Mouse (Mus musculus): ENCODE data around the gene Olfr1357. TPM values are rescaled to one million over a fixed set of nuclear protein-coding genes. Genes with fewer than 3 reads are reported as not detected.

Gene Olfr1357
- polyA plus RNA-seq, 1 experiment from 2014 or later = not detected

GRCm38 (mm10) chr10:78607602-78608001 is 10.3 kb downstream of the Olfr1357 start:
- DNase-seq = no peak
- H3K27me3 ChIP-seq (ENCODE audit: insufficient read depth, low read length) = peaks cover 9% of the 10 kb centered on the region; the same call in 1 of the 2 replicates
- H3K27ac ChIP-seq (ENCODE audit: low read depth) = no peak overlapping the region
- WGBS (ENCODE audit: insufficient replicate concordance) = 62% methylated on average over 3 of the region's 3 CpGs
- H3K4me1 ChIP-seq (ENCODE audit: insufficient read depth) = no peaks in the 10 kb centered on the region
- no peak overlapping the region for H3K4me3 ChIP-seq (ENCODE audit: low read depth, low read length)
- no peaks in the 10 kb centered on the region for H3K36me3 ChIP-seq (replicated peaks; ENCODE audit: insufficient read depth, low read length)
- ATAC-seq = no peak
- H3K4me2 ChIP-seq (ENCODE audit: low read depth, low read length) = no peak overlapping the region
- no peak for TF ChIP-seq CTCF (IDR thresholded peaks at IDR 0.05; ENCODE audit: low read depth)
- TF ChIP-seq EP300 (IDR thresholded peaks at IDR 0.05; ENCODE audit: low read depth) = no peak
- H3K9ac ChIP-seq (replicated peaks) = no peak overlapping the region
- H3K9me3 ChIP-seq (ENCODE audit: low read length) = no peaks in the 10 kb centered on the region

DNA sequence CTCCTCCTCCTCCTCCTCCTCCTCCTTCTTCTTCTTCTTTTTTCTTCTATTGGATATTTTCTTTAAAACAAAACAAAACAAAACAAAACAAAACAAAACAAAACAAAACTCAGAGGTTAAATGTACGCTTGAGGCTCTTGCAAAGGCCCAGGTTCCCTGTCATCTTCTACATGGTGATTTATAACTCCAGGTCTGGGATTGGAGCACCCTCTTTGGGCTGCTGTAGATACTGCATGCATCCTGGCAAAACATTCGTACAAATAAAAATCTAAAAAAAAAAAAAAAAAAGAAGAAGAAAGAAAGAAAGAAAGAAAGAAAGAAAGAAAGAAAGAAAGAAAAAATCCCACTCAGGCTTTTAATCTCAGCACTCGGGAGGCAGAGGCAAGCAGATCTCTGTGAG is 12.8 kb downstream of the Olfr1357 start:
- no peak for TF ChIP-seq EP300 (IDR thresholded peaks at IDR 0.05; ENCODE audit: low read depth)
- peak; percentile 64 for TF ChIP-seq CTCF (IDR thresholded peaks at IDR 0.05; ENCODE audit: low read depth)
- Histone ChIP-seq H3K9ac (replicated peaks) (no peak overlapping the region), H3K36me3 (replicated peaks; ENCODE audit: insufficient read depth, low read length) (no peaks in the 10 kb centered on the region), H3K9me3 (ENCODE audit: low read length) (no peaks in the 10 kb centered on the region), H3K4me3 (ENCODE audit: low read depth, low read length) (no peak overlapping the region), H3K27me3 (ENCODE audit: insufficient read depth, low read length) (peaks cover 9% of the 10 kb centered on the region; the same call in 1 of the 2 replicates), H3K4me1 (ENCODE audit: insufficient read depth) (no peaks in the 10 kb centered on the region), H3K4me2 (ENCODE audit: low read depth, low read length) (no peak overlapping the region), H3K27ac (ENCODE audit: low read depth) (no peak overlapping the region)
- 31% methylated on average over 3 of the region's 3 CpGs for WGBS (ENCODE audit: insufficient replicate concordance)
- DNase-seq (peak; percentile 38), ATAC-seq (no peak)

DNA sequence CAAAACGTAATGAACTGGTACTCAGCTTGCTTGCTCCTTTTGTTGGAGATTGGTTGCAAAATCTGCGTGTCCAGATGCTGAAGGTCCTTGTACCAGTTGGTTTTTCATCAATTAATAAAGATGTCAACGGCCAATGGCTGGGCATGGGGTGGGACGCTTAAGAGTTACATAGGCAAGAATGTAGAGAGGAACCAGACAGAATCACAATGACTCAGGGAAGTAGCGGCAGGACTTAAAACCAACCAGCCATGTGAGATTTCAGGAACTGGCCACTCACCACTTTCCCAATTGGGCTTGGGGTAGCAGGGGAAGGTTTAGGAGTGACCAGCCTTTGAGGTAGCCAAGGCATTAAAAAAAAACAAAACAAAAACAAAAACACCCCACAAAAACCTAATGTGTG is 18.0 kb downstream of the Olfr1357 start:
- 71% methylated on average over 5 of the region's 5 CpGs for WGBS (ENCODE audit: insufficient replicate concordance)
- Histone ChIP-seq H3K4me1 (ENCODE audit: insufficient read depth) (no peaks in the 10 kb centered on the region), H3K9me3 (ENCODE audit: low read length) (no peaks in the 10 kb centered on the region), H3K4me3 (ENCODE audit: low read depth, low read length) (no peak overlapping the region), H3K36me3 (replicated peaks; ENCODE audit: insufficient read depth, low read length) (no peaks in the 10 kb centered on the region), H3K27ac (ENCODE audit: low read depth) (no peak overlapping the region), H3K27me3 (ENCODE audit: insufficient read depth, low read length) (peaks cover 6% of the 10 kb centered on the region; the same call in 1 of the 2 replicates), H3K9ac (replicated peaks) (no peak overlapping the region), H3K4me2 (ENCODE audit: low read depth, low read length) (no peak overlapping the region)
- TF ChIP-seq CTCF (IDR thresholded peaks at IDR 0.05; ENCODE audit: low read depth) (no peak), EP300 (IDR thresholded peaks at IDR 0.05; ENCODE audit: low read depth) (no peak)
- DNase-seq (peak; percentile 8), ATAC-seq (no peak)

- H3K9ac ChIP-seq (replicated peaks) = no peak overlapping the region
- H3K36me3 ChIP-seq (replicated peaks; ENCODE audit: insufficient read depth, low read length) = no peaks in the 10 kb centered on the region
- no peak overlapping the region for H3K4me3 ChIP-seq (ENCODE audit: low read depth, low read length)
- TF ChIP-seq CTCF (IDR thresholded peaks at IDR 0.05; ENCODE audit: low read depth) (no peak), EP300 (IDR thresholded peaks at IDR 0.05; ENCODE audit: low read depth) (no peak)
- H3K4me2 ChIP-seq (ENCODE audit: low read depth, low read length) = no peak overlapping the region
- peaks cover 16% of the 10 kb centered on the region for H3K27me3 ChIP-seq (ENCODE audit: insufficient read depth, low read length)
- no peaks in the 10 kb centered on the region for H3K9me3 ChIP-seq (ENCODE audit: low read length)
- H3K27ac ChIP-seq (ENCODE audit: low read depth) = no peak overlapping the region
- peaks cover 6% of the 10 kb centered on the region; the same call in 1 of the 2 replicates for H3K4me1 ChIP-seq (ENCODE audit: insufficient read depth)
- ATAC-seq (no peak), DNase-seq (no peak)
Observed at GRCm38 (mm10) chr10:78594566-78594965, 23.3 kb downstream of the Olfr1357 start.

GRCm38 (mm10) chr10:78594157-78594556 is 23.7 kb downstream of the Olfr1357 start:
- Histone ChIP-seq H3K4me2 (ENCODE audit: low read depth, low read length) (no peak overlapping the region), H3K4me1 (ENCODE audit: insufficient read depth) (peaks cover 6% of the 10 kb centered on the region; the same call in 1 of the 2 replicates), H3K9ac (replicated peaks) (no peak overlapping the region), H3K36me3 (replicated peaks; ENCODE audit: insufficient read depth, low read length) (no peaks in the 10 kb centered on the region), H3K4me3 (ENCODE audit: low read depth, low read length) (no peak overlapping the region), H3K27ac (ENCODE audit: low read depth) (no peak overlapping the region), H3K9me3 (ENCODE audit: low read length) (no peaks in the 10 kb centered on the region), H3K27me3 (ENCODE audit: insufficient read depth, low read length) (peaks cover 16% of the 10 kb centered on the region)
- DNase-seq (no peak), ATAC-seq (no peak)
- TF ChIP-seq CTCF (IDR thresholded peaks at IDR 0.05; ENCODE audit: low read depth) (no peak), EP300 (IDR thresholded peaks at IDR 0.05; ENCODE audit: low read depth) (no peak)
- WGBS (ENCODE audit: insufficient replicate concordance) = 71% methylated on average over 6 of the region's 6 CpGs

DNA sequence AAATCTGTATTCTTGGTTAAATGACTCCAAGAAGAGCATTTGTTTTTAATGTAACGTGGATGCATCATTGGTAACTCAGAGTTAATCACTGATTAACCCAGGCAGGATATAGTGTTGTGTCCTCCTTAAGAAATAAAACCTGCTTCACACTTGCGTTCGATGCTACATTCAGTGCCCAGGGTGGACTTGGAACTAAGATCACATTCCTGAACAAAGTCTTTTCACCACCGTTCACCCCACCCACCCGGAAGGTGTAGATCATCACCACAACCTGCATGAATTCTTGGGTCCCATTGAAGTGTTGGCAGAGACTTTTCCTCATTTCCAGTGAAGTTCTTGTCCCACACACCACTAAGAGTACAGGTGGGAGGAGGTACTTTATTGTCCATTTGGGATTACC is 24.1 kb downstream of the Olfr1357 start:
- no peak overlapping the region for H3K4me2 ChIP-seq (ENCODE audit: low read depth, low read length)
- ATAC-seq = no peak
- TF ChIP-seq EP300 (IDR thresholded peaks at IDR 0.05; ENCODE audit: low read depth) (no peak), CTCF (IDR thresholded peaks at IDR 0.05; ENCODE audit: low read depth) (no peak)
- no peak overlapping the region for H3K9ac ChIP-seq (replicated peaks)
- no peak overlapping the region for H3K4me3 ChIP-seq (ENCODE audit: low read depth, low read length)
- no peaks in the 10 kb centered on the region for H3K36me3 ChIP-seq (replicated peaks; ENCODE audit: insufficient read depth, low read length)
- peaks cover 6% of the 10 kb centered on the region; the same call in 1 of the 2 replicates for H3K4me1 ChIP-seq (ENCODE audit: insufficient read depth)
- H3K9me3 ChIP-seq (ENCODE audit: low read length) = no peaks in the 10 kb centered on the region
- H3K27ac ChIP-seq (ENCODE audit: low read depth) = no peak overlapping the region
- DNase-seq = no peak
- H3K27me3 ChIP-seq (ENCODE audit: insufficient read depth, low read length) = peaks cover 16% of the 10 kb centered on the region
- 84% methylated on average over 5 of the region's 5 CpGs for WGBS (ENCODE audit: insufficient replicate concordance)

Data from liver, postnatal 0 days (tissue).